Mouse (Mus musculus): ENCODE data around the gene B230118H07Rik.
"Not testable (repeated sequence)": the region's sequence is repeated elsewhere in the genome, so short reads cannot be mapped to it uniquely, and the experiment has no call there.

Gene B230118H07Rik

GRCm38 (mm10) chr2:101591356-101591755, 58.0 kb downstream of the B230118H07Rik start:
- no peak for DNase-seq (ENCODE audit: low spot score in 2 of 2)

- DNase-seq (ENCODE audit: low spot score in 2 of 2), result no peak
These were observed 67.9 kb downstream of the B230118H07Rik start for GRCm38 (mm10) chr2:101581418-101581817.

- no peak for DNase-seq (ENCODE audit: low spot score in 2 of 2)
These were observed 68.4 kb downstream of the B230118H07Rik start for GRCm38 (mm10) chr2:101580977-101581376.

GRCm38 (mm10) chr2:101580428-101580827, 68.9 kb downstream of the B230118H07Rik start:
- DNase-seq (ENCODE audit: low spot score in 2 of 2), result no peak

GRCm38 (mm10) chr2:101580027-101580426, 69.3 kb downstream of the B230118H07Rik start:
- DNase-seq (ENCODE audit: low spot score in 2 of 2), result no peak

- DNase-seq (ENCODE audit: low spot score in 2 of 2), result no peak
These were observed 72.1 kb downstream of the B230118H07Rik start for GRCm38 (mm10) chr2:101577243-101577642.

GRCm38 (mm10) chr2:101569230-101569629, 80.1 kb downstream of the B230118H07Rik start:
- DNase-seq (ENCODE audit: low spot score in 2 of 2), result no peak

GRCm38 (mm10) chr2:101567490-101567889, 81.8 kb downstream of the B230118H07Rik start:
- no peak for DNase-seq (ENCODE audit: low spot score in 2 of 2)

- no peak for DNase-seq (ENCODE audit: low spot score in 2 of 2)
These were observed 85.6 kb downstream of the B230118H07Rik start for GRCm38 (mm10) chr2:101563776-101564175.

- DNase-seq (ENCODE audit: low spot score in 2 of 2), result no peak
These were observed 86.1 kb downstream of the B230118H07Rik start for GRCm38 (mm10) chr2:101563206-101563605.

- DNase-seq (ENCODE audit: low spot score in 2 of 2), result peak in 1 of 2 experiments; percentile 36
These were observed 89.9 kb downstream of the B230118H07Rik start for GRCm38 (mm10) chr2:101559431-101559830.

- no peak for DNase-seq (ENCODE audit: low spot score in 2 of 2)
These were observed 93.4 kb downstream of the B230118H07Rik start for GRCm38 (mm10) chr2:101555886-101556285.

- no peak for DNase-seq (ENCODE audit: low spot score in 2 of 2)
These were observed 95.5 kb downstream of the B230118H07Rik start for GRCm38 (mm10) chr2:101553851-101554250.

- peak in 1 of 2 experiments; percentile 19 for DNase-seq (ENCODE audit: low spot score in 2 of 2)
These were observed 97.0 kb downstream of the B230118H07Rik start for GRCm38 (mm10) chr2:101552301-101552700.

GRCm38 (mm10) chr2:101551026-101551719, 98.2 kb downstream of the B230118H07Rik start:
- DNase-seq (ENCODE audit: low spot score in 2 of 2), result no peak

- no peak for DNase-seq (ENCODE audit: low spot score in 2 of 2)
These were observed 99.2 kb downstream of the B230118H07Rik start for GRCm38 (mm10) chr2:101550176-101550575.

GRCm38 (mm10) chr2:101548866-101549265, 100.5 kb downstream of the B230118H07Rik start:
- no peak for DNase-seq (ENCODE audit: low spot score in 2 of 2)

GRCm38 (mm10) chr2:101545593-101545992, 103.7 kb downstream of the B230118H07Rik start:
- no peak for DNase-seq (ENCODE audit: low spot score in 2 of 2)

GRCm38 (mm10) chr2:101543704-101544417, 105.5 kb downstream of the B230118H07Rik start:
- no peak for DNase-seq (ENCODE audit: low spot score in 2 of 2)

GRCm38 (mm10) chr2:101536887-101537286, 112.4 kb downstream of the B230118H07Rik start:
- not testable (repeated sequence) for DNase-seq (ENCODE audit: low spot score in 2 of 2)

GRCm38 (mm10) chr2:101533741-101534140, 115.6 kb downstream of the B230118H07Rik start:
- no peak for DNase-seq (ENCODE audit: low spot score in 2 of 2)

GRCm38 (mm10) chr2:101525503-101526381, 123.6 kb downstream of the B230118H07Rik start:
- no peak for DNase-seq (ENCODE audit: low spot score in 2 of 2)
